Mouse (Mus musculus): ENCODE measurements around the gene Timm44. TPM values are rescaled to one million over a fixed set of nuclear protein-coding genes. Genes with fewer than 3 reads are reported as not detected.

Timm44 gene
- total and polyA plus RNA-seq, 2 experiments from 2014 or later: 46.7 to 64.8 TPM

DNA sequence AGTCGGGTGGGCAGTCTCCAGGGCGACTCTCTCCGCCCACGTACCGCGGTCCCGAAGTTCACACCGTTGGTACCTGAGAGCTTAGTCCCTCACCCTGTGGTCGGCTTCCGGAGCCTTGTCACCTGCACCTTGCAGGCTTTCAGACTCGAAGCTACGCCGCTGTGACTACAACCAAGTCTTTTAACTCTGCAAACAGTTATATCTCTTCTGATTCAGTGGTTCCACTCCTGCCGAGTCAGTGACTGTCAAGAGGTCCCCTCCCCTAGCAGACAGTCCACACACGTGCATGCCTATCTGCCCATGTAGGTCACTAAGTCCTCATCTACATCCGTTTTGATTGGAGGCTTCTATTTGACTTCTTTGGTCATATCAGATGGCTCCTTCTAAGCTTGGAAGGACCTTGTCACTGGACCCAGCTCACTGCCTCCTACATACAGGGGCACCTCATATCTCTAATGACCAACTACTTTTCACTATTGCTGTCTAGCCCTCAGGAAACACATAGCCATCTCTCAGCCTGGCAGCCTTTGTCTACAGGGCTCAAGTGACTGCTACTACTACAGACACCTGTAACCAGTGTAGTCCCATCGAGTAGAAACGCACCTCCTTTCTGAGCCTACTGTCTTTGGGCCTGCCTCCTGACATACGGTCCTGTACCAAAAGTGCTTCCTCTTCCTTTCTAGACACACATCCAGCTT, 36.4 kb downstream of the Timm44 start:
- no peak for TF ChIP-seq CTCF (IDR thresholded peaks at IDR 0.05; ENCODE audit: low read depth)
- Histone ChIP-seq H3K9me3 (ENCODE audit: low read length) (no peaks in the 10 kb centered on the region), H3K4me2 (ENCODE audit: low read depth, low read length) (peak overlapping the region; percentile 76), H3K27ac (peak overlapping the region; percentile 91), H3K4me3 (ENCODE audit: low read length) (peak overlapping the region; percentile 53), H3K9ac (replicated peaks; ENCODE audit: low read length) (peak overlapping the region; percentile 64), H3K4me1 (ENCODE audit: insufficient read depth, low read length) (peaks cover 17% of the 10 kb centered on the region), H3K36me3 (ENCODE audit: insufficient read depth, low read length) (peaks cover 27% of the 10 kb centered on the region), H3K27me3 (ENCODE audit: insufficient read depth, low read length) (no peaks in the 10 kb centered on the region)
- WGBS: 14% methylated on average over 16 of the region's 19 CpGs
- ATAC-seq (peak; percentile 30), DNase-seq (ENCODE audit: low spot score) (peak; percentile 19)

DNA sequence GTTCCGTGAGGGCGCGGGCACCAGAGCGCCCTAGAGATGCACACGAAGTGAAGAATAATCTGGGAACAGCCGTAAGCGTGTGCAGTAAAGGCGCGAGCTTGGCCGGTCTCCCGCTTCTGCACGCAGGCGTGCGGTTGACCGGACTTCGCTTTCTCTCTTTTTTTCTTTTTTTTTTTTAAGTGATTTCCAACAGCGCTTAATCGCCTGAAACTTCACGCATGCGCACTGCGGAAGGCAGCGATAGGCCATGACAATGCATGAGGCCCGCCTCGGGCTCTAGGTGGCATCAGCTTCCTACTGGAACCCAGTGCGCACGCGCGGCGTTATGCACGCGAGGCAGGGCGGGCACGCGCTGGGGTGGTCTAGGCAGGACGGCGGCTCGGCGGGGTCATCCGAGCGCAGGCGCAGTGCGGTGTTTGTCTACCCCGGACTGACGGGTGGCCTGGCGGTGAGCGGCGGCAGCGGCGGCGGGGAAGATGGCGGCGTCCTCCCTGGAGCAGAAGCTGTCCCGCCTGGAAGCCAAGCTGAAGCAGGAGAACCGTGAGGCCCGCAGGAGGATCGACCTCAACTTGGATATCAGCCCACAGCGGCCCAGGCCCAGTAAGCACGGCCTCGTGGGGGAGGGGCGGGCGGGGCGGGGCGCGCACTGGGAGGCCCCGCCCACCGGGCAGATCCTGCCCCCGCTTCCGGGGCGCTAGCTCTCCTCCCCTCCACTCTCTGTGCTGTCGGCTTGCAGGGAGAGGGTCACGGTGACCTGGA, 37.1 kb downstream of the Timm44 start, which contains the start of the genes Map2k7 and Gm49320:
Map2k7 (plus strand) TSS at position 307 of the 759 bp plus-strand sequence.
Gm49320 (plus strand) TSS at position 432 of the 759 bp plus-strand sequence.
- H3K9me3 ChIP-seq (ENCODE audit: low read length): no peaks in the 10 kb centered on the region
- peak within 1 kb of the TSS; percentile 53 for H3K4me3 ChIP-seq (ENCODE audit: low read length)
- peak within 1 kb of the TSS; percentile 64 for H3K9ac ChIP-seq (replicated peaks; ENCODE audit: low read length)
- under 1% methylated on average over 69 of the region's 71 CpGs for whole genome bisulfite sequencing
- peaks cover 20% of the 10 kb centered on the region for H3K36me3 ChIP-seq (ENCODE audit: insufficient read depth, low read length)
- ATAC-seq (peak; percentile 96), DNase-seq (ENCODE audit: low spot score) (peak; percentile 100)
- H3K27me3 ChIP-seq (ENCODE audit: insufficient read depth, low read length): no peaks in the 10 kb centered on the region
- H3K4me2 ChIP-seq (ENCODE audit: low read depth, low read length): peak within 1 kb of the TSS; percentile 76
- peaks cover 17% of the 10 kb centered on the region for H3K4me1 ChIP-seq (ENCODE audit: insufficient read depth, low read length)
- TF ChIP-seq CTCF (IDR thresholded peaks at IDR 0.05; ENCODE audit: low read depth): peak; percentile 63
- H3K27ac ChIP-seq: peak within 1 kb of the TSS; percentile 91

DNA sequence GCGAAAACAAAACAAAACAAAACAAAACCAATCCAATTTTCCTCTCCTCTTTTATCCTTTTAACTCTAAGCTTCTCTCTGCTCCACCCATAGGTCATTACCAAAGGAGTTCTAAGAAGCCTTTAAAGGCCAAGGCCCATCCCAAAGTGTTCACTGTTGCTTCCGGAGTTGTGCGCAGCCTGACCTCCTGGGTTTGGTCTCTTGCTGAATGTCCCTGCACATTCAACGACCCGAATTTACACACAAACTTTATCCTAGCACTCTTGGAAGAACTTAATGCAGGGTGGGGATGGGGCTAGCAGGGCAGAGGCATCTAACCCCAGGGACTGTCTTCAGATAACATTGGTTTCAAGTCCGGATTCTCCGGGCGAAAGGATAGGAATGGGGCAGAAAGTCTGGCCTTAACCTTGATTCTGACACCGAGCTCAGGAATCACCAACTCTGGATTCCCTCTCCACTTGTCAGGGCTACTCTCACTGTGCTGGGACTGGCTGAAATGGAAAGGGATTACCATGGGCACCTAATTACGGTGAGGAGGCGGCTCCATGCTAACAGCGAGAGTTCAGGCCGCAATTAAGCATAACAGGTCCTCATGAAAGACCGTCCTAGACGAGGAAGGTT, 37.8 kb downstream of the Timm44 start:
- Histone ChIP-seq H3K27me3 (ENCODE audit: insufficient read depth, low read length) (no peaks in the 10 kb centered on the region), H3K4me3 (ENCODE audit: low read length) (peak overlapping the region; percentile 53), H3K4me1 (ENCODE audit: insufficient read depth, low read length) (peaks cover 17% of the 10 kb centered on the region), H3K4me2 (ENCODE audit: low read depth, low read length) (peak overlapping the region; percentile 76), H3K27ac (peak overlapping the region; percentile 91), H3K36me3 (ENCODE audit: insufficient read depth, low read length) (peaks cover 14% of the 10 kb centered on the region; the same call in 1 of the 2 replicates), H3K9ac (replicated peaks; ENCODE audit: low read length) (peak overlapping the region; percentile 64), H3K9me3 (ENCODE audit: low read length) (no peaks in the 10 kb centered on the region)
- 20% methylated on average over 15 of the region's 15 CpGs for WGBS
- TF ChIP-seq CTCF (IDR thresholded peaks at IDR 0.05; ENCODE audit: low read depth): no peak
- ATAC-seq (no peak; the same call in none of the 2 replicates), DNase-seq (ENCODE audit: low spot score) (no peak)

DNA sequence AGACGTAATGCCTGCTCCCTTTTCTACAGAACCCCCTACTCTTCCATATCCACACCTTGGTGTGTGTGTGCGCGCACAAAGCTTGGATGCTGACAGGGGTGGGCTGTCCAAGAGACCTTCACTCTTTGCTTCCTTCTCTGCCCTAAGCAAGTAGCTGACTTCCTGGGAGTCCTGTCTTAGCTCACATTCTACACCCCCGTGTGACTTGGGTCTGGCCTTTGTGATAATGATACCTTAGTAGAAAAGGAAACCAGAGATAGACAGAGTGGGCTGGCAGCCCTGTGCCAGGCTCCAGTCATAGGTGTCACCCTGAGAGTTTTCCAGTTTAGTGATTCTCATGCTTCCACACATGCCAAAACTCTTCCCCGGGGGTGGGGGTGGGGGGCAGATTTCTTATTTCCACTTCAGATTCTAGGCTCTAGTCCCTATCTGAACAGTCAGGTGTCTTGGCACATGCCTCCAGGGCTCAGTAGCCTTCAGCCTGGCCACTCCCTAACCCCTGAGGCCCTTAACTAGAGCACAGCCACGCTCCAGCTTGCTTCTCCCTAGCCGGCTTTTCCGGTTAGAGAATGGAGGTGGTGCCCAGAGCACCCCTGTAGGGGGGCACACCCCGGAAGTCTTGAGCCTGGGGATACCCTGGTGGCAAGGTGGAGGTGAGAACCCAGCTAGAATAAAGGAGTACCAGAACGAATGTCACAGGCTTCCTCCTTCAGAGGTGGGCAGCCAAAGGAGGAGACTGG, 44.9 kb downstream of the Timm44 start:
- Histone ChIP-seq H3K27me3 (ENCODE audit: insufficient read depth, low read length) (no peaks in the 10 kb centered on the region), H3K9me3 (ENCODE audit: low read length) (no peaks in the 10 kb centered on the region), H3K4me2 (ENCODE audit: low read depth, low read length) (no peak overlapping the region), H3K4me1 (ENCODE audit: insufficient read depth, low read length) (0 out of 2 replicates have a peak, but pooled peaks cover 5% of the 10 kb centered on the region), H3K4me3 (ENCODE audit: low read length) (no peak overlapping the region), H3K9ac (replicated peaks; ENCODE audit: low read length) (no peak overlapping the region), H3K36me3 (ENCODE audit: insufficient read depth, low read length) (no peaks in the 10 kb centered on the region), H3K27ac (no peak overlapping the region)
- no peak for ATAC-seq
- 66% methylated on average over 10 of the region's 10 CpGs for WGBS
- no peak for TF ChIP-seq CTCF (IDR thresholded peaks at IDR 0.05; ENCODE audit: low read depth)
- no peak for DNase-seq (ENCODE audit: low spot score)

DNA sequence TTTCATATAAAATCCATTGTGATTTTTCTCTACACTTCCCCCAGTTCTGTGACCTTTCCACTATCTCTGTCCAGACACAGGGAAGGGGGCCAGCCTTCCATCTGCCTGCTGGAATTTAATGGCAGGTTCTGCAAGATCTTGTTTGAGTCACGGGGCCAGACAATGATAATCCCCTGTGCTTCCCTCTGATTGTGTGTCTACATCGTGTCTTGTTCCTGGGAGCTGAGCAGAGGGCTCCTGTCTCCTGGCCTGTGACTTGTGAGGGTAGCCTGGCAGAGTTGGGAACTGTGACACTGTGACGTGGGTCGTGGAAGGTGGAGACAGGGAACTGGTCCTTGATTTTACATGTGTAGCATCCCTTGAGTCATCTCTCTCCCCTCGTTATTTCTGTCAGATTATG, 45.9 kb downstream of the Timm44 start:
- H3K27me3 ChIP-seq (ENCODE audit: insufficient read depth, low read length): no peaks in the 10 kb centered on the region
- no peak overlapping the region for H3K4me2 ChIP-seq (ENCODE audit: low read depth, low read length)
- H3K36me3 ChIP-seq (ENCODE audit: insufficient read depth, low read length): no peaks in the 10 kb centered on the region
- WGBS: 76% methylated on average over 5 of the region's 5 CpGs
- 0 out of 2 replicates have a peak, but pooled peaks cover 5% of the 10 kb centered on the region for H3K4me1 ChIP-seq (ENCODE audit: insufficient read depth, low read length)
- no peak for TF ChIP-seq CTCF (IDR thresholded peaks at IDR 0.05; ENCODE audit: low read depth)
- no peak overlapping the region for H3K9ac ChIP-seq (replicated peaks; ENCODE audit: low read length)
- ATAC-seq (no peak), DNase-seq (ENCODE audit: low spot score) (no peak)
- H3K4me3 ChIP-seq (ENCODE audit: low read length): no peak overlapping the region
- no peak overlapping the region for H3K27ac ChIP-seq
- no peaks in the 10 kb centered on the region for H3K9me3 ChIP-seq (ENCODE audit: low read length)

DNA sequence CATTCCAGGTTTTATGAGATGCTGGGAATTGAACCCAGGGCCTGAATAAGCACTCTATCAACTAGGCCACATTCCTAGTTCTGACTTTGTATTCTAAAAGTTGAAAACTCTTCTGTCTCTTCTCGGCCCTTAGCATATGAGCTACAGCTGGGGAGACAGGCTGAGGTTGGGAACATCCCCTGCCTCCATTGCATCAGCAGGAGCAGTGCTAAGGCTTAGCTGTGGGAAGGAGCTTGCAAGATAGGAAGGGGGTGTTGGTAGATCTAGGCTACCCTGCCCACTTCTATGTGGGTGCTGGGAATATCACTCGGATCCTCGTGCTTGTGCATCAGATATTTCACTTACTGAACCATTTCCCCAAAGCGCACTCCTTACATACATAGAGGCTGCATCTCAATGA, 47.8 kb downstream of the Timm44 start:
- H3K27me3 ChIP-seq (ENCODE audit: insufficient read depth, low read length): no peaks in the 10 kb centered on the region
- no peaks in the 10 kb centered on the region for H3K36me3 ChIP-seq (ENCODE audit: insufficient read depth, low read length)
- H3K4me1 ChIP-seq (ENCODE audit: insufficient read depth, low read length): 0 out of 2 replicates have a peak, but pooled peaks cover 5% of the 10 kb centered on the region
- DNase-seq (ENCODE audit: low spot score): no peak
- 95% methylated on average over 4 of the region's 4 CpGs for WGBS
- H3K9ac ChIP-seq (replicated peaks; ENCODE audit: low read length): no peak overlapping the region
- H3K4me3 ChIP-seq (ENCODE audit: low read length): no peak overlapping the region
- no peak overlapping the region for H3K4me2 ChIP-seq (ENCODE audit: low read depth, low read length)
- no peak for TF ChIP-seq CTCF (IDR thresholded peaks at IDR 0.05; ENCODE audit: low read depth)
- no peak overlapping the region for H3K27ac ChIP-seq
- no peak for ATAC-seq
- H3K9me3 ChIP-seq (ENCODE audit: low read length): no peaks in the 10 kb centered on the region

Data from hindbrain, postnatal 0 days (tissue).